Mouse (Mus musculus) thymus, postnatal 25 days (tissue): ENCODE measurements at regions not wholly inside any gene's neighbourhood (a gene's known extent, or its start where the extent isn't known, plus 50 kb on each side); places are given as distances from the start of the nearest gene placed in this dataset.

Experiments
- DNase-seq: peaks from one replicate; pipeline ENCODE4 v3.0.0; 2022

GRCm38 (mm10) chrX:77443852-77444492, 66.8 kb upstream of the Tbl1x start:
- no peak for DNase-seq

DNA sequence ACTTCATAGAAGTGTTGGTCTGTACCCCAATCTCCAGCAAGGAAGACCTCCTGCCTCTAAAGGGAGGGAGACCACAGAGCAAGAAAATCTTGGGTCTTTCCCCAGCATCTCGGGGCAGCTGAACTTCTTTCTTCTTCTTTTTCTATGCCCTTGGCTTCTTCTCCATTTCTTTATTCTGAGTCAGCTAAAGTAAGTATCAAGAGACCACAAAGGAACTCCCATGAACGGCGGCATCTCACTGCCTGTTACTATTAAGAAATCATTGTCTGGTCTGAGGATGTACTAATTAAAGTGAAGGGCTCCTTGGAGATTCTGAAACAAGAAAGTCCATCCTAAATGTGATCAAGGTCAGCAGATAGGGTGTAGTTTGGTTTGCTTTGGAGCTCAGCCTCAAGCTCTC, 64.1 kb upstream of the Tbl1x start:
- no peak for DNase-seq

- no peak for DNase-seq
Observed at GRCm38 (mm10) chrX:77451977-77452675, 58.7 kb upstream of the Tbl1x start.
